Mouse (Mus musculus) heart, adult 10 weeks (tissue): Measurements from ENCODE around the gene Slc8b1. TPM values are rescaled to one million over a fixed set of nuclear protein-coding genes. Genes with fewer than 3 reads are reported as not detected.

ENCODE experiments used
- polyA plus RNA-seq: library from polyadenylated mRNA; stranded (reverse); fragments of 350-450 nt; fragmentation: Illumina TruSeq; extraction: RNeasy Lipid Tissue Mini Kit (QIAGEN cat#74804); gene quantifications from one replicate; pipeline ENCODE4 v1.2.3, GENCODE M21; 2014; ENCODE audit warnings: low read depth, low replicate concordance

The Slc8b1 gene
- polyA plus RNA-seq, result 7.6 TPM

GRCm38 (mm10) chr5:120510982-120511642 is at the start of gene Slc8b1:
Gene Slc8b1, plus strand, starts transcription at chr5:120511168.

DNA sequence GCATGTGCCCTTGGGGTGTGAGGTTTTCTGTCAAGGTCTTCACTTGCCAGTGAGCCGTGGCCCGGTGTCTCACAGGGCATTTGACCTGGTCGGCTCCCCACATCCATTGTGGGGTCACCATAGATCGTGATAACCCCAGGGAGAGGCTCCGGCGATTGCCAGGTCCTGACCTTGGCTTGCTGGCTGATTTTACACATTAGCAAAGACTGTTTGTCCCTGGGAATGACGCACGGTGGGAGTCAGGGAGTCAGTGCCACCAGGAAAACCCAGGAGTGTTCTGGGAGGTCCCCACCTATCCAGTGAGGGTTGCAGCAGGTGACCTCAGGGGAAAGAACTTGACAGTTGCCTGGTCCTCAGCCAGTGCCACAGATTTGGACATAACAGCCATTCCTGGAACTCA is 38.2 kb upstream of the Slc8b1 start, which contains the start of gene Sdsl:
Sdsl (minus strand) TSS at position 41 of the 400 bp plus-strand sequence.

GRCm38 (mm10) chr5:120476296-120476695 is 34.7 kb upstream of the Slc8b1 start, which contains the start of gene Sds:
Gene Sds, plus strand, starts transcription at chr5:120476526.

GRCm38 (mm10) chr5:120503144-120503795 is 7.7 kb upstream of the Slc8b1 start, which contains the start of gene Plbd2:
Gene Plbd2, minus strand, starts transcription at chr5:120503625.

Other genes with a start within 250 kb of the Slc8b1 start
- not detected for gene Lhx5, start 79.5 kb upstream of the Slc8b1 start, polyA plus RNA-seq
- 11.2 TPM for gene Sdsl, start 38.4 kb upstream of the Slc8b1 start, polyA plus RNA-seq
- gene Sds, start 34.6 kb upstream of the Slc8b1 start, polyA plus RNA-seq, result 7.9 TPM
- gene Plbd2, start 7.5 kb upstream of the Slc8b1 start, polyA plus RNA-seq, result 28.1 TPM
- 24.0 TPM for gene Tpcn1, start 77.5 kb downstream of the Slc8b1 start, polyA plus RNA-seq
- not detected for gene Iqcd, start 77.8 kb downstream of the Slc8b1 start, polyA plus RNA-seq
- 13.1 TPM for gene Rita1, start 101.4 kb downstream of the Slc8b1 start, polyA plus RNA-seq
- 15.9 TPM for gene Ddx54, start 101.6 kb downstream of the Slc8b1 start, polyA plus RNA-seq
- not detected for gene Cfap73, start 123.1 kb downstream of the Slc8b1 start, polyA plus RNA-seq
- not detected for gene Rasal1, start 137.6 kb downstream of the Slc8b1 start, polyA plus RNA-seq
- gene Dtx1, start 200.8 kb downstream of the Slc8b1 start, polyA plus RNA-seq, result 0.73 TPM
- gene Oas2, start 238.7 kb downstream of the Slc8b1 start, polyA plus RNA-seq, result 8.4 TPM